Mouse (Mus musculus) intestine, embryonic 15.5 days (tissue): ENCODE measurements at regions not wholly inside any gene's neighbourhood (a gene's known extent, or its start where the extent isn't known, plus 50 kb on each side); places are given as distances from the start of the nearest gene placed in this dataset.
A peak's percentile ranks its signal among the peaks of the same experiment; 100 is the strongest.

Source experiments
- ATAC-seq: fragments of 200-750 bp; cut with Nextera tagmentation; 2 replicates; pipeline ENCODE4 v1.8.0; 2017; ENCODE audit warnings: moderate TSS enrichment, moderate library complexity
- H3K27ac ChIP-seq: fragments of 300-500 bp; sonication (generic); 2 replicates; pipeline ENCODE4 v1.5.1; 2015; ENCODE audit warnings: mild to moderate bottlenecking, inconsistent platforms
- H3K27me3 ChIP-seq: fragments of 300-500 bp; sonication (generic); replicated peaks from 2 replicates; pipeline ENCODE4 v1.6.1; 2015; ENCODE audit warnings: inconsistent platforms
- H3K36me3 ChIP-seq: fragments of 300-500 bp; sonication (generic); 2 replicates; pipeline ENCODE4 v1.6.1; 2015; ENCODE audit warnings: inconsistent platforms
- H3K4me1 ChIP-seq: fragments of 300-500 bp; sonication (generic); replicated peaks from 2 replicates; pipeline ENCODE4 v1.6.1; 2015; ENCODE audit warnings: inconsistent platforms
- H3K4me2 ChIP-seq: fragments of 300-500 bp; sonication (generic); replicated peaks from 2 replicates; pipeline ENCODE4 v1.6.1; 2015; ENCODE audit warnings: mild to moderate bottlenecking, inconsistent platforms
- H3K4me3 ChIP-seq: fragments of 300-500 bp; sonication (generic); replicated peaks from 2 replicates; pipeline ENCODE4 v1.5.1; 2015; ENCODE audit warnings: inconsistent platforms
- H3K9ac ChIP-seq: fragments of 300-500 bp; sonication (generic); 2 replicates; pipeline ENCODE4 v1.6.1; 2015; ENCODE audit warnings: inconsistent platforms
- H3K9me3 ChIP-seq: fragments of 300-500 bp; sonication (generic); 2 replicates; pipeline ENCODE4 v1.6.1; 2016; ENCODE audit warnings: inconsistent platforms
- WGBS: fragments of 180-500 bp; shearing (Covaris S2); methylation state at CpG from one replicate; pipeline ENCODE4 v1.1.7; 2015; 5-methylcytosine and 5-hydroxymethylcytosine counted together

DNA sequence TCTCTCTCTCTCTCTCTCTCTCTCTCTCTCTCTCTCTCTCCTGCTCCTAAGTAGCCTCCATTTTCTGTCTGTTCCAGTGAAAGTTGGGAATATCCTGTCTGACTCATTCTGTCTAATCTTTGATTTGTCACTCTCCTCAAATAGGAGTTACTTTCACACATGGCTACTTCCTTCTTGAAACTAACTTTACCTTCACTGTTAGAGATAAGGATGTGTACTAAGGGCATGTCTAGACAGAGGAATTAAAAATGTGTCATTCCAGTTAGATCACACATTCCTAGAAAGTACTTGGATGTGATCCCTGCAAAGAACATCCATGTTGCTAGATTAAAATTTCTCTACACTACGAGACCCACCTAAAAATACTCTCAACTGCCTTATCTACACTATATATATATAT, 346.9 kb upstream of the Gm11146 start:
- Histone ChIP-seq H3K27me3 (no peaks in the 10 kb centered on the region), H3K36me3 (no peaks in the 10 kb centered on the region), H3K9ac (no peak overlapping the region), H3K4me3 (no peak overlapping the region), H3K4me1 (no peaks in the 10 kb centered on the region), H3K4me2 (no peak overlapping the region), H3K27ac (no peak overlapping the region), H3K9me3 (no peaks in the 10 kb centered on the region)
- ATAC-seq, result no peak
- 85% methylated on average over 1 of the region's 1 CpGs for WGBS

GRCm38 (mm10) chr16:77945442-77945841, 343.5 kb upstream of the Gm11146 start:
- H3K9ac ChIP-seq, result no peak overlapping the region
- H3K27ac ChIP-seq, result no peak overlapping the region
- WGBS, result 50% methylated on average over 2 of the region's 2 CpGs
- H3K4me1 ChIP-seq, result no peaks in the 10 kb centered on the region
- ATAC-seq, result no peak
- no peaks in the 10 kb centered on the region for H3K27me3 ChIP-seq
- H3K4me2 ChIP-seq, result no peak overlapping the region
- H3K9me3 ChIP-seq, result no peaks in the 10 kb centered on the region
- H3K36me3 ChIP-seq, result no peaks in the 10 kb centered on the region
- H3K4me3 ChIP-seq, result no peak overlapping the region

- Histone ChIP-seq H3K4me2 (no peak overlapping the region), H3K36me3 (no peaks in the 10 kb centered on the region), H3K27me3 (no peaks in the 10 kb centered on the region), H3K9ac (no peak overlapping the region), H3K27ac (no peak overlapping the region), H3K9me3 (no peaks in the 10 kb centered on the region), H3K4me1 (no peaks in the 10 kb centered on the region), H3K4me3 (no peak overlapping the region)
- no peak for ATAC-seq
- WGBS, result 73% methylated on average over 9 of the region's 9 CpGs
These were observed 329.3 kb upstream of the Gm11146 start for GRCm38 (mm10) chr16:77931025-77931723.

GRCm38 (mm10) chr16:77914160-77915070, 312.5 kb upstream of the Gm11146 start:
- Histone ChIP-seq H3K36me3 (no peaks in the 10 kb centered on the region), H3K4me3 (no peak overlapping the region), H3K4me1 (no peaks in the 10 kb centered on the region), H3K9ac (no peak overlapping the region), H3K27me3 (no peaks in the 10 kb centered on the region), H3K9me3 (no peaks in the 10 kb centered on the region), H3K27ac (no peak overlapping the region), H3K4me2 (no peak overlapping the region)
- peak; percentile 71 for ATAC-seq
- 43% methylated on average over 6 of the region's 6 CpGs for WGBS

DNA sequence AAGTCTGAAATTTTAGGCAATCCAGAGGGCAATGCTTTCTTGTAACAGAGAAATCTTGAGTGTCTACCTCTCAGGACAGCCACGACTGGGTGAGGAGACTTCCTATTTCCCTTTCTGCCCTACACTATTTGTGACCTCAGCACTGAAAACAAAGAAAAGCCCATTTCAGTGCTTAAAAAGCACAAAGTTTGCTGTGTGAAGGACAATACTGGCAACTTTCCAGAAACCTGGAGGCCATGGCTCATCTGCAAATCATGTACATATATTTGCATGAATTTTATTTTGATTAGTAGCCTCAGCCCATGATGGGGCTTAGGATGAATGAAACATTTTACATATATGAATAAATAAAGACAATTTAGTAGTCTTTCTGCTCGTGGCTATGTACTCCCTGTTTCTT, 292.4 kb upstream of the Gm11146 start:
- Histone ChIP-seq H3K27me3 (no peaks in the 10 kb centered on the region), H3K36me3 (no peaks in the 10 kb centered on the region), H3K4me1 (no peaks in the 10 kb centered on the region), H3K9me3 (no peaks in the 10 kb centered on the region), H3K9ac (no peak overlapping the region), H3K4me2 (no peak overlapping the region), H3K27ac (no peak overlapping the region), H3K4me3 (no peak overlapping the region)
- WGBS, result 58% methylated on average over 2 of the region's 2 CpGs
- ATAC-seq, result no peak

DNA sequence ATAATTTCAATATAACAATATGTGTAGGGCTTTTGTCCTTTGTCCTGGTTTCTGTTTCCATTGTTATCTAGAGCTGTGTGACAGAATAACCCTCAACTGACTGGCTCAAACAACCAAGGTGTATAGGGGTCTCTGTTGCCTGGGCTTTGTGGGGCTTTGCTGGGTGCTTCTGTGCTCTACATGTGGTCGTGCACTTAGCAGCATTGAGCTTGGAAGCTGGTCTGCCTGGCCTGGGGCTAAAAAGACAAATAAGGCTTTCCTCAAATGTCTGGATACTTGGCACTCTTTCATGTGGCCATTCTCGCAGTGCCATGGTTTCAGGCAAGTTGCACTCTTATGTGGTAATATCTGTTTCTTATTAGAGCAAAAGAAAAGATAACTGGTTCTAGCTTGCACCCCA, 291.8 kb upstream of the Gm11146 start:
- no peaks in the 10 kb centered on the region for H3K36me3 ChIP-seq
- ATAC-seq, result no peak

DNA sequence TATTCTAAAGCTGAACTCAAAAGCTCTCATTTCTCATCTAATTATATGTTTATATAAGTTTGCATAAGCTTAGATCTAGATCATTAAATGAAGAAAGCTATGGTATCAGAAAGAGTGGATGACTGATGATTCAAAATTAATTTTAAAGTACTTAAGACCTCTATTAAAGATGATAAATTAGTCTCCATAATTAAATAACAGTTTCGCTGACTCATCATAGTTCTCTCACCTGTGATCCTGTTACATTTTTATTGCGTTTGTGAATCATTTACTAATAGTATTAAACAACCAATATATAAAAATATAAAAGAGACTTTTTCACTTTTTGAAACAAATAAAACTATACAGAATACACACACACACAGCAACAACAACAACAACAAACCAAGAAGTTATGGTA, 290.8 kb upstream of the Gm11146 start:
- H3K4me1 ChIP-seq, result no peaks in the 10 kb centered on the region
- ATAC-seq, result no peak
- H3K4me3 ChIP-seq, result no peak overlapping the region
- no peak overlapping the region for H3K9ac ChIP-seq
- 96% methylated on average over 2 of the region's 2 CpGs for WGBS
- H3K36me3 ChIP-seq, result no peaks in the 10 kb centered on the region
- H3K27me3 ChIP-seq, result no peaks in the 10 kb centered on the region
- H3K27ac ChIP-seq, result no peak overlapping the region
- no peak overlapping the region for H3K4me2 ChIP-seq
- H3K9me3 ChIP-seq, result no peaks in the 10 kb centered on the region

More for the DNA sequence above, 291.8 kb upstream of the Gm11146 start:
- 66% methylated on average over 2 of the region's 2 CpGs for WGBS
- no peaks in the 10 kb centered on the region for H3K4me1 ChIP-seq
- no peaks in the 10 kb centered on the region for H3K9me3 ChIP-seq
- H3K9ac ChIP-seq, result no peak overlapping the region
- no peaks in the 10 kb centered on the region for H3K27me3 ChIP-seq
- H3K27ac ChIP-seq, result no peak overlapping the region
- H3K4me3 ChIP-seq, result no peak overlapping the region
- no peak overlapping the region for H3K4me2 ChIP-seq

- H3K4me2 ChIP-seq, result no peak overlapping the region
- no peaks in the 10 kb centered on the region for H3K36me3 ChIP-seq
- 87% methylated on average over 11 of the region's 11 CpGs for WGBS
These were observed 287.5 kb upstream of the Gm11146 start for GRCm38 (mm10) chr16:77889348-77889747.

GRCm38 (mm10) chr16:77885060-77885679, 283.3 kb upstream of the Gm11146 start:
- ATAC-seq, result no peak
- Histone ChIP-seq H3K9ac (no peak overlapping the region), H3K4me1 (no peaks in the 10 kb centered on the region), H3K27me3 (no peaks in the 10 kb centered on the region), H3K9me3 (no peaks in the 10 kb centered on the region), H3K4me2 (no peak overlapping the region), H3K4me3 (no peak overlapping the region), H3K27ac (no peak overlapping the region), H3K36me3 (no peaks in the 10 kb centered on the region)
- 87% methylated on average over 15 of the region's 15 CpGs for WGBS

More at GRCm38 (mm10) chr16:77889348-77889747, 287.5 kb upstream of the Gm11146 start:
- no peak for ATAC-seq
- no peaks in the 10 kb centered on the region for H3K27me3 ChIP-seq
- H3K4me3 ChIP-seq, result no peak overlapping the region
- H3K9me3 ChIP-seq, result no peaks in the 10 kb centered on the region
- no peak overlapping the region for H3K27ac ChIP-seq
- H3K9ac ChIP-seq, result no peak overlapping the region
- no peaks in the 10 kb centered on the region for H3K4me1 ChIP-seq

DNA sequence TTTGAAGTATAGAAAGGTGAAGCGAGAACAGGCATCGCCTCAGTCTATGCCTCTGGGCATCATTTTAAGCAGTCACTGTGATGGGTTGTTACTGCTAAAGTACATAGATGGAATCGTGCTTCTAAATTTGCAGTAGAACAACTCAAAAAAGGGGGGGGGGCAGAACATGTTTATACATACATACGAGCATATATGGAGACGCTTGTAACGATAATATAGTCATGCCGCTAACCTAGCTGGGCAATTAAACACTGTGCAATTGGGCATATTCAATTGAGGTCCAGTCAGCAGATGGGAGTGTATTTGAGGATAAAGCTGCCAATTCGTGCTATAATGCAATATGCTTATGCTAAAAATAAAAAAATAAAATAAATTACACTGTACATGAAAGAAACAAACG, 282.6 kb upstream of the Gm11146 start:
- no peak overlapping the region for H3K4me3 ChIP-seq
- no peak overlapping the region for H3K27ac ChIP-seq
- H3K4me2 ChIP-seq, result no peak overlapping the region
- H3K27me3 ChIP-seq, result no peaks in the 10 kb centered on the region
- no peaks in the 10 kb centered on the region for H3K4me1 ChIP-seq
- 91% methylated on average over 9 of the region's 9 CpGs for WGBS
- ATAC-seq, result no peak
- H3K9ac ChIP-seq, result no peak overlapping the region
- no peaks in the 10 kb centered on the region for H3K9me3 ChIP-seq
- H3K36me3 ChIP-seq, result no peaks in the 10 kb centered on the region

- no peak for ATAC-seq
- Histone ChIP-seq H3K9ac (no peak overlapping the region), H3K27me3 (no peaks in the 10 kb centered on the region), H3K4me1 (no peaks in the 10 kb centered on the region), H3K4me2 (no peak overlapping the region), H3K36me3 (no peaks in the 10 kb centered on the region), H3K4me3 (no peak overlapping the region), H3K27ac (no peak overlapping the region), H3K9me3 (no peaks in the 10 kb centered on the region)
- 92% methylated on average over 1 of the region's 1 CpGs for WGBS
These were observed 275.1 kb upstream of the Gm11146 start for GRCm38 (mm10) chr16:77877006-77877405.

DNA sequence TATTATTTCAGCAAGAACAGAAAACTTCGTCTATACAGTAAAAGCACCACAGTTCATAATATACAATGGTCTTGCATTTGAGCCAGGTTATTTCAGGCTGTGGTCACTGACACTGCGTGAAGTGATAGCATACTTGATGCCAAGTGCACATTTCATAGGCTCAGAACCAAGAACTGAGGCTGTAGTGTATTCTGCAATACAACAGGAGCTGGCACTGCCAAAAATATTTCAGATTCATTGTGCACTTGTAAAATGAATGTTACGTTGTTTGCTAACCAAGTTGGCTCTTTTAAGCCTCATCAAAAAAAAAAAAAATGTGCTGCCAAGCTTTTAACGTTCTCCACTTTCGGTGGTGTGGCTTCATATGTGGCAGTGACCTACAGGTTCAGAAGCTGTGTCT, 261.4 kb upstream of the Gm11146 start:
- WGBS, result 88% methylated on average over 5 of the region's 5 CpGs
- no peak for ATAC-seq
- Histone ChIP-seq H3K27ac (no peak overlapping the region), H3K4me2 (no peak overlapping the region), H3K27me3 (no peaks in the 10 kb centered on the region), H3K36me3 (no peaks in the 10 kb centered on the region), H3K9ac (no peak overlapping the region), H3K9me3 (no peaks in the 10 kb centered on the region), H3K4me1 (no peaks in the 10 kb centered on the region), H3K4me3 (no peak overlapping the region)
